Mouse (Mus musculus) forebrain, embryonic 12.5 days (tissue): Measurements from ENCODE around the gene Lck. TPM values are rescaled to one million over a fixed set of nuclear protein-coding genes. Genes with fewer than 3 reads are reported as not detected.
A peak's percentile ranks its signal among the peaks of the same experiment; 100 is the strongest.

Experiments used
- ATAC-seq: fragments of 200-750 bp; cut with Nextera tagmentation; 2 replicates; pipeline ENCODE4 v1.8.0; 2017; ENCODE audit warnings: moderate TSS enrichment; ENCODE audit not compliant: low FRiP score
- H3K27ac ChIP-seq: fragments of 300-500 bp; sonication (generic); 2 replicates; pipeline ENCODE4 v1.5.1; 2016; ENCODE audit warnings: mild to moderate bottlenecking
- H3K27me3 ChIP-seq: fragments of 300-500 bp; sonication (generic); 2 replicates; pipeline ENCODE4 v1.6.1; 2016; ENCODE audit warnings: mild to moderate bottlenecking
- H3K36me3 ChIP-seq: fragments of 300-500 bp; sonication (generic); replicated peaks from 2 replicates; pipeline ENCODE4 v1.6.1; 2016; ENCODE audit warnings: mild to moderate bottlenecking
- H3K4me1 ChIP-seq: fragments of 300-500 bp; sonication (generic); 2 replicates; pipeline ENCODE4 v1.6.1; 2016
- H3K4me2 ChIP-seq: fragments of 300-500 bp; sonication (generic); 2 replicates; pipeline ENCODE4 v1.6.1; 2016; ENCODE audit warnings: mild to moderate bottlenecking, moderate library complexity
- H3K4me3 ChIP-seq: fragments of 300-500 bp; sonication (generic); replicated peaks from 2 replicates; pipeline ENCODE4 v1.5.1; 2016; ENCODE audit warnings: mild to moderate bottlenecking
- H3K9ac ChIP-seq: fragments of 300-500 bp; sonication (generic); 2 replicates; pipeline ENCODE4 v1.6.1; 2016; ENCODE audit warnings: mild to moderate bottlenecking
- H3K9me3 ChIP-seq: fragments of 300-500 bp; sonication (generic); 2 replicates; pipeline ENCODE4 v1.6.1; 2016
- WGBS: fragments of 180-500 bp; shearing (Covaris S2); methylation state at CpG from one replicate; pipeline ENCODE4 v1.1.7; 2016; 5-methylcytosine and 5-hydroxymethylcytosine counted together
- polyA plus RNA-seq: library from polyadenylated mRNA; unstranded; fragments of >200 nt; fragmentation: Nextera tagmentation; extraction: Ambion mirVana; gene quantifications from 2 replicates; pipeline ENCODE4 v1.2.1, GENCODE M21; 2016

The Lck gene
- polyA plus RNA-seq, 1 experiment from 2014 or later = 9.0 TPM

GRCm38 (mm10) chr4:129578466-129578865 is 5.0 kb upstream of the Lck start, which contains the start of gene Fam167b:
Gene Fam167b, minus strand, starts transcription at chr4:129578549.
- Histone ChIP-seq H3K9ac (no peak within 1 kb of the TSS), H3K27me3 (no peaks in the 10 kb centered on the region), H3K27ac (no peak within 1 kb of the TSS), H3K4me1 (peaks cover 7% of the 10 kb centered on the region; the same call in 1 of the 2 replicates), H3K4me3 (no peak within 1 kb of the TSS), H3K4me2 (peak within 1 kb of the TSS; percentile 31; the same call in 1 of the 2 replicates), H3K36me3 (no peaks in the 10 kb centered on the region), H3K9me3 (no peaks in the 10 kb centered on the region)
- 91% methylated on average over 5 of the region's 5 CpGs for WGBS
- no peak for ATAC-seq

GRCm38 (mm10) chr4:129577688-129578087 is 4.2 kb upstream of the Lck start:
- 89% methylated on average over 7 of the region's 7 CpGs for WGBS
- H3K4me2 ChIP-seq = no peak overlapping the region
- no peak for ATAC-seq

GRCm38 (mm10) chr4:129576863-129577491 is 3.5 kb upstream of the Lck start:
- Histone ChIP-seq H3K27ac (no peak overlapping the region), H3K9me3 (no peaks in the 10 kb centered on the region)

More at GRCm38 (mm10) chr4:129577688-129578087, 4.2 kb upstream of the Lck start:
- Histone ChIP-seq H3K4me3 (no peak overlapping the region), H3K36me3 (no peaks in the 10 kb centered on the region), H3K9ac (no peak overlapping the region), H3K27me3 (no peaks in the 10 kb centered on the region), H3K9me3 (no peaks in the 10 kb centered on the region), H3K27ac (no peak overlapping the region), H3K4me1 (peaks cover 7% of the 10 kb centered on the region; the same call in 1 of the 2 replicates)

GRCm38 (mm10) chr4:129575171-129575844 is 1.9 kb upstream of the Lck start:
- 73% methylated on average over 7 of the region's 8 CpGs for WGBS
- H3K9me3 ChIP-seq = no peaks in the 10 kb centered on the region
- no peak overlapping the region for H3K4me3 ChIP-seq
- ATAC-seq = no peak
- H3K27ac ChIP-seq = no peak overlapping the region; the same call in 1 of the 2 replicates
- H3K36me3 ChIP-seq = no peaks in the 10 kb centered on the region
- no peak overlapping the region for H3K4me2 ChIP-seq
- no peak overlapping the region for H3K9ac ChIP-seq
- H3K27me3 ChIP-seq = no peaks in the 10 kb centered on the region
- H3K4me1 ChIP-seq = peaks cover 7% of the 10 kb centered on the region; the same call in 1 of the 2 replicates

More at GRCm38 (mm10) chr4:129576863-129577491, 3.5 kb upstream of the Lck start:
- 0 out of 2 replicates have a peak overlapping the region, but pooled peaks have one; percentile 12 for H3K9ac ChIP-seq
- no peaks in the 10 kb centered on the region for H3K36me3 ChIP-seq
- H3K27me3 ChIP-seq = no peaks in the 10 kb centered on the region
- peak; percentile 46; the same call in 1 of the 2 replicates for ATAC-seq
- H3K4me1 ChIP-seq = peaks cover 7% of the 10 kb centered on the region; the same call in 1 of the 2 replicates
- 30% methylated on average over 21 of the region's 21 CpGs for WGBS
- H3K4me2 ChIP-seq = peak overlapping the region; percentile 31; the same call in 1 of the 2 replicates
- no peak overlapping the region for H3K4me3 ChIP-seq

- Histone ChIP-seq H3K9ac (no peak overlapping the region), H3K27ac (no peak overlapping the region), H3K4me3 (no peak overlapping the region), H3K4me2 (no peak overlapping the region), H3K9me3 (no peaks in the 10 kb centered on the region), H3K4me1 (peaks cover 7% of the 10 kb centered on the region; the same call in 1 of the 2 replicates), H3K36me3 (no peaks in the 10 kb centered on the region), H3K27me3 (no peaks in the 10 kb centered on the region)
- no peak for ATAC-seq
- WGBS = 96% methylated on average over 4 of the region's 4 CpGs
These were observed 409 bp downstream of the Lck start for GRCm38 (mm10) chr4:129573093-129573370.

- Histone ChIP-seq H3K27me3 (no peaks in the 10 kb centered on the region), H3K4me3 (no peak overlapping the region), H3K4me1 (peaks cover 7% of the 10 kb centered on the region; the same call in 1 of the 2 replicates), H3K9me3 (no peaks in the 10 kb centered on the region), H3K36me3 (no peaks in the 10 kb centered on the region), H3K9ac (no peak overlapping the region), H3K4me2 (no peak overlapping the region), H3K27ac (no peak overlapping the region)
- ATAC-seq = no peak
- 88% methylated on average over 13 of the region's 13 CpGs for WGBS
These were observed 977 bp downstream of the Lck start for GRCm38 (mm10) chr4:129572236-129573092.

GRCm38 (mm10) chr4:129571551-129572084 is 1.8 kb downstream of the Lck start:
- Histone ChIP-seq H3K27ac (no peak overlapping the region), H3K4me3 (no peak overlapping the region), H3K27me3 (no peaks in the 10 kb centered on the region), H3K4me2 (no peak overlapping the region), H3K36me3 (no peaks in the 10 kb centered on the region), H3K4me1 (no peaks in the 10 kb centered on the region; the same call in 1 of the 2 replicates), H3K9me3 (no peaks in the 10 kb centered on the region), H3K9ac (peak overlapping the region; percentile 25; the same call in 1 of the 2 replicates)
- no peak for ATAC-seq
- WGBS = 77% methylated on average over 8 of the region's 8 CpGs

GRCm38 (mm10) chr4:129570028-129570427 is 3.4 kb downstream of the Lck start:
- ATAC-seq = no peak
- Histone ChIP-seq H3K27me3 (no peaks in the 10 kb centered on the region), H3K27ac (no peak overlapping the region), H3K4me1 (no peaks in the 10 kb centered on the region), H3K9ac (no peak overlapping the region), H3K4me3 (no peak overlapping the region), H3K9me3 (no peaks in the 10 kb centered on the region), H3K4me2 (no peak overlapping the region), H3K36me3 (no peaks in the 10 kb centered on the region)
- 91% methylated on average over 6 of the region's 6 CpGs for WGBS

- WGBS = 91% methylated on average over 7 of the region's 7 CpGs
- H3K4me3 ChIP-seq = no peak overlapping the region
- ATAC-seq = no peak
- H3K36me3 ChIP-seq = no peaks in the 10 kb centered on the region
- H3K9ac ChIP-seq = no peak overlapping the region
- H3K27ac ChIP-seq = no peak overlapping the region
- H3K27me3 ChIP-seq = no peaks in the 10 kb centered on the region
- H3K4me2 ChIP-seq = no peak overlapping the region
- H3K9me3 ChIP-seq = no peaks in the 10 kb centered on the region
- H3K4me1 ChIP-seq = no peaks in the 10 kb centered on the region
These were observed 5.1 kb downstream of the Lck start for GRCm38 (mm10) chr4:129568366-129568765.

- ATAC-seq = no peak
- H3K27ac ChIP-seq = no peak overlapping the region
- no peak overlapping the region for H3K9ac ChIP-seq
- 87% methylated on average over 6 of the region's 6 CpGs for WGBS
- H3K4me3 ChIP-seq = no peak overlapping the region
- H3K27me3 ChIP-seq = no peaks in the 10 kb centered on the region
- no peak overlapping the region for H3K4me2 ChIP-seq
- H3K9me3 ChIP-seq = no peaks in the 10 kb centered on the region
- no peaks in the 10 kb centered on the region for H3K4me1 ChIP-seq
- no peaks in the 10 kb centered on the region for H3K36me3 ChIP-seq
These were observed 8.3 kb downstream of the Lck start for GRCm38 (mm10) chr4:129565139-129565538.

GRCm38 (mm10) chr4:129563718-129564117 is 9.7 kb downstream of the Lck start:
- Histone ChIP-seq H3K27me3 (no peaks in the 10 kb centered on the region), H3K9me3 (no peaks in the 10 kb centered on the region)

GRCm38 (mm10) chr4:129561184-129561583 is 12.3 kb downstream of the Lck start:
- 88% methylated on average over 5 of the region's 5 CpGs for WGBS
- H3K4me3 ChIP-seq = no peak overlapping the region
- H3K36me3 ChIP-seq = no peaks in the 10 kb centered on the region
- H3K27me3 ChIP-seq = peaks cover 6% of the 10 kb centered on the region; the same call in 1 of the 2 replicates
- ATAC-seq = no peak
- no peak overlapping the region for H3K9ac ChIP-seq
- no peak overlapping the region for H3K4me2 ChIP-seq
- H3K27ac ChIP-seq = no peak overlapping the region
- H3K4me1 ChIP-seq = peaks cover 5% of the 10 kb centered on the region; the same call in 1 of the 2 replicates
- H3K9me3 ChIP-seq = no peaks in the 10 kb centered on the region

More at GRCm38 (mm10) chr4:129563718-129564117, 9.7 kb downstream of the Lck start:
- 85% methylated on average over 8 of the region's 8 CpGs for WGBS
- no peak overlapping the region for H3K9ac ChIP-seq
- H3K27ac ChIP-seq = no peak overlapping the region
- no peaks in the 10 kb centered on the region for H3K36me3 ChIP-seq
- no peak overlapping the region for H3K4me3 ChIP-seq
- H3K4me1 ChIP-seq = no peaks in the 10 kb centered on the region
- no peak overlapping the region for H3K4me2 ChIP-seq
- ATAC-seq = no peak
